In the genomic region with DNA sequence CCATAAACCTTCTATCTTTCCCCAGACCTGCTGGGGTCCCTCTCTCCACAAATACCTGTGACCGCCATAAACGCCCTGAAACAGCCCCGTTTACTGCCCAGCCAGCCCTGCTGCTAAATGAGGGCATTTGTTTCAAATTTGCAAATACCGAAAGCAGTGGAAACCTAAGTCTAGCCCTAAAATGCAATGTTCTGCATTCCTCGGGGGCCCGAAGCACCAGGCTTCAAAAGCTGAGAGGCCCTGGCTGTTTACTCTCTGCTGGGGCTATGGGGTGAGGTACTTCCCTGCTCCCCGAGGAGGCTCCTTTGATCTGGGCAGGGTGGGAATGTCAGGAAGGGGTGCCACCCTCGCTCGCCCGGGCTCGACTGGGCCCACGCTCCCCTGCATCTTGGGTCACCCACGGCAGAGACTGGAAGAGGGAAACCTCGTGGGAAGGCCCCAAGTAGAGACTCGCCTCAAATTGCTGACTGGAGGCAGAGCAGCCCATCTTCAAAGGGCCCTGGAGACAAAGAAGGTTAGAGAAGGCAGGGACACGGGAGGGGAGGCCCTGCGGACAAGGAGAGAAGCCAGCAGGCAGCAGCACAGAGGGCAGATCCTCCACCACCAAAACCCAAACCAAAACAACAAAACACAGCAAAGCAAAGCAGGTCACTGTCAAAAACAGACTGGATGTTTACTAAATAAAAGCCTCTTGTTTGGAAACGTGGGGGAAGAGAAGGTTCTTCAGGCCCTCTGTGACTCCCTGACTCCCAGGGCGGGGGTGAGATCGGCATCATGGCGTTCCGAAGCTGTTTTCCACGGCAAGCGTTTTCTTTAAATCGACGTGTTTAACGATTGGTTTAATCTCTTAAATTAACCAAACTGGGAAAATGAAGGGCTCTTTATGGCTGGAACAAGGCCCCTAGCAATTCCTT, we compare ENCODE assay signal across 9 mouse cellular contexts. TPM values are rescaled to one million over a fixed set of nuclear protein-coding genes. Genes with fewer than 3 reads are reported as not detected.
A peak's percentile ranks its signal among the peaks of the same experiment; 100 is the strongest.
DNase-seq lines count a peak whose midpoint lies in the region; ATAC-seq and TF ChIP-seq lines count a peak whose summit lies in the region.
"Had no signal": no experiment of that assay in that cellular context is flagged by ENCODE, and none has a peak within 500 bp of the region (broad histone marks: within the 10 kb centered on the region; RNA-seq: fewer than 3 reads in every experiment).

No protein-coding gene starts in this region.

- ATAC-seq in lung, embryonic 16.5 days (ENCODE audit: low read depth), result peak; percentile 47
- ATAC-seq in forebrain, embryonic 15.5 days (replicated peaks), result peak; percentile 38; the same call in 1 of the 2 replicates
- no peak for ATAC-seq in liver, embryonic 14.5 days (ENCODE audit: insufficient read depth)
- peak; percentile 62; the same call in 1 of the 2 replicates for ATAC-seq in stomach, postnatal 0 days (ENCODE audit: low FRiP score, low TSS enrichment)

- peak overlapping the region; percentile 9 for H3K4me3 ChIP-seq in lung, embryonic 16.5 days (ENCODE audit: low read length)
- H3K4me3 ChIP-seq in forebrain, embryonic 15.5 days, result no peak overlapping the region
- no peak overlapping the region for H3K4me3 ChIP-seq in liver, embryonic 14.5 days (ENCODE audit: insufficient read depth in 1 of 2, low read depth in 2 of 2, low read length in 2 of 2)
- 0 out of 2 replicates have a peak overlapping the region, but pooled peaks have one; percentile 1 for H3K4me3 ChIP-seq in stomach, postnatal 0 days (ENCODE audit: low read depth, low read length)
- H3K4me3 ChIP-seq: erythroblast, embryonic 14.5 days had no signal

- TF ChIP-seq CTCF in liver, embryonic 14.5 days (IDR thresholded peaks at IDR 0.05; ENCODE audit: low read depth), result no peak
- TF ChIP-seq CTCF in stomach, postnatal 0 days (IDR thresholded peaks at IDR 0.05; ENCODE audit: low read depth), result no peak

- intact Hi-C loops in left cerebral cortex, postnatal 4 days (cut with DNase I), result no loop called here

- H3K36me3 ChIP-seq in lung, embryonic 16.5 days (ENCODE audit: control insufficient read depth, insufficient read depth, low read length), result no peaks in the 10 kb centered on the region
- no peaks in the 10 kb centered on the region for H3K36me3 ChIP-seq in forebrain, embryonic 15.5 days
- H3K36me3 ChIP-seq in liver, embryonic 14.5 days (replicated peaks; ENCODE audit: control insufficient read depth, insufficient read depth, low read depth), result no peaks in the 10 kb centered on the region
- H3K36me3 ChIP-seq in stomach, postnatal 0 days (ENCODE audit: control insufficient read depth, insufficient read depth, low read length), result no peaks in the 10 kb centered on the region

- 16% methylated on average over 27 of the region's 27 CpGs for WGBS in lung, embryonic 16.5 days
- WGBS in forebrain, embryonic 15.5 days, result 8% methylated on average over 27 of the region's 27 CpGs
- WGBS in liver, embryonic 14.5 days (ENCODE audit: insufficient replicate concordance), result 39% methylated on average over 27 of the region's 27 CpGs
- 17% methylated on average over 27 of the region's 27 CpGs for WGBS in stomach, postnatal 0 days

- no peaks in the 10 kb centered on the region for H3K9me3 ChIP-seq in lung, embryonic 16.5 days (ENCODE audit: control insufficient read depth, low read length)
- no peaks in the 10 kb centered on the region for H3K9me3 ChIP-seq in forebrain, embryonic 15.5 days
- H3K9me3 ChIP-seq in liver, embryonic 14.5 days (ENCODE audit: control insufficient read depth, low read length), result no peaks in the 10 kb centered on the region
- no peaks in the 10 kb centered on the region for H3K9me3 ChIP-seq in stomach, postnatal 0 days (ENCODE audit: control insufficient read depth, low read length)

- H3K27me3 ChIP-seq in lung, embryonic 16.5 days (ENCODE audit: control insufficient read depth, insufficient read depth, low read depth, low read length), result no peaks in the 10 kb centered on the region
- no peaks in the 10 kb centered on the region for H3K27me3 ChIP-seq in forebrain, embryonic 15.5 days
- no peaks in the 10 kb centered on the region for H3K27me3 ChIP-seq in liver, embryonic 14.5 days (ENCODE audit: control insufficient read depth, insufficient read depth, low read length)
- no peaks in the 10 kb centered on the region for H3K27me3 ChIP-seq in stomach, postnatal 0 days (ENCODE audit: control insufficient read depth, insufficient read depth, low read length)

- no peak for DNase-seq in lung, postnatal 25 days (ENCODE audit: low spot score)
- DNase-seq in liver, embryonic 14.5 days (ENCODE audit: low read depth in 3 of 3, low spot score in 3 of 3), result no peak
- peak; percentile 59 for DNase-seq in stomach, postnatal 0 days (ENCODE audit: low spot score)
- DNase-seq in cerebellum, adult 9-11 months, result no peak
- no peak for DNase-seq in right cerebral cortex, postnatal 36 days (ENCODE audit: low spot score in 2 of 2)
- DNase-seq in left cerebral cortex, postnatal 4 days, result no peak

- H3K27ac ChIP-seq in lung, embryonic 16.5 days (ENCODE audit: low read length), result peak overlapping the region; percentile 94
- peak overlapping the region; percentile 76 for H3K27ac ChIP-seq in forebrain, embryonic 15.5 days (replicated peaks)
- no peak overlapping the region for H3K27ac ChIP-seq in liver, embryonic 14.5 days
- H3K27ac ChIP-seq in stomach, postnatal 0 days (replicated peaks), result peak overlapping the region; percentile 93

- H3K4me1 ChIP-seq in lung, embryonic 16.5 days (replicated peaks; ENCODE audit: control insufficient read depth, insufficient read depth, low read length), result peaks cover 78% of the 10 kb centered on the region
- peaks cover 61% of the 10 kb centered on the region for H3K4me1 ChIP-seq in forebrain, embryonic 15.5 days
- H3K4me1 ChIP-seq in liver, embryonic 14.5 days (replicated peaks; ENCODE audit: control insufficient read depth in 2 of 2, insufficient read depth in 2 of 2, low read length in 1 of 2), result peaks cover 4 to 28% of the 10 kb centered on the region in 2 experiments; a peak in 3 of 4 replicates
- H3K4me1 ChIP-seq in stomach, postnatal 0 days (replicated peaks; ENCODE audit: control insufficient read depth, insufficient read depth), result peaks cover 26% of the 10 kb centered on the region

- H3K9ac ChIP-seq in lung, embryonic 16.5 days (ENCODE audit: low read length), result peak overlapping the region; percentile 64
- H3K9ac ChIP-seq in forebrain, embryonic 15.5 days (replicated peaks), result peak overlapping the region; percentile 28
- no peak overlapping the region for H3K9ac ChIP-seq in liver, embryonic 14.5 days (replicated peaks)
- H3K9ac ChIP-seq in stomach, postnatal 0 days (ENCODE audit: low read length), result peak overlapping the region; percentile 63

- no peak for TF ChIP-seq EP300 in liver, embryonic 14.5 days (IDR thresholded peaks at IDR 0.05; ENCODE audit: low read depth)
- no peak for TF ChIP-seq EP300 in stomach, postnatal 0 days (optimal IDR thresholded peaks at IDR 0.05)

- peak overlapping the region; percentile 37 for H3K4me2 ChIP-seq in lung, embryonic 16.5 days (ENCODE audit: low read depth, low read length)
- H3K4me2 ChIP-seq in forebrain, embryonic 15.5 days (replicated peaks), result peak overlapping the region; percentile 24
- peak overlapping the region; percentile 4; the same call in 1 of the 2 replicates for H3K4me2 ChIP-seq in liver, embryonic 14.5 days (ENCODE audit: low read depth)
- H3K4me2 ChIP-seq in stomach, postnatal 0 days (replicated peaks; ENCODE audit: low read depth), result peak overlapping the region; percentile 30

RNA-seq across cellular contexts. Expression of a gene that starts 10.3 kb away (rescaled TPM):
- 141 and 143 TPM in 2 replicates for polyA plus RNA-seq in lung, embryonic 16.5 days (2015; fragmentation: Nextera tagmentation; extraction: Ambion mirVana)
- 32.1 and 33.0 TPM in 2 replicates for polyA plus RNA-seq in forebrain, embryonic 15.5 days (2015; fragmentation: Nextera tagmentation; extraction: Ambion mirVana)
- 3.6 and 3.7 TPM in 2 replicates for polyA plus RNA-seq in liver, embryonic 14.5 days (2012; rRNA removed)
- 3.0 and 3.4 TPM in 2 replicates for polyA plus RNA-seq in liver, embryonic 14.5 days (2014; fragmentation: Nextera tagmentation; extraction: Ambion mirVana)
- polyA plus RNA-seq in stomach, postnatal 0 days (2015; fragmentation: Nextera tagmentation; extraction: Ambion mirVana), result 29.4 and 32.1 TPM in 2 replicates
- 10 to 100 TPM; 29.8 to 30.6 TPM for total RNA-seq in left cerebral cortex, postnatal 4 days (2021)

RNA-seq across cellular contexts. Expression of a gene that starts 26.8 kb away (rescaled TPM):
- 27.6 and 30.8 TPM in 2 replicates for polyA plus RNA-seq in lung, embryonic 16.5 days (2015; fragmentation: Nextera tagmentation; extraction: Ambion mirVana)
- 41.4 and 45.1 TPM in 2 replicates for polyA plus RNA-seq in forebrain, embryonic 15.5 days (2015; fragmentation: Nextera tagmentation; extraction: Ambion mirVana)
- 3.4 and 3.5 TPM in 2 replicates for polyA plus RNA-seq in liver, embryonic 14.5 days (2012; rRNA removed)
- polyA plus RNA-seq in liver, embryonic 14.5 days (2014; fragmentation: Nextera tagmentation; extraction: Ambion mirVana), result 5.2 and 5.5 TPM in 2 replicates
- 34.5 and 34.8 TPM in 2 replicates for polyA plus RNA-seq in stomach, postnatal 0 days (2015; fragmentation: Nextera tagmentation; extraction: Ambion mirVana)
- 10 to 100 TPM; 18.9 to 20.4 TPM for total RNA-seq in left cerebral cortex, postnatal 4 days (2021)

RNA-seq across cellular contexts. Expression of a gene that starts 27.0 kb away (rescaled TPM):
- 93.0 and 97.4 TPM in 2 replicates for polyA plus RNA-seq in lung, embryonic 16.5 days (2015; fragmentation: Nextera tagmentation; extraction: Ambion mirVana)
- 73.7 and 81.9 TPM in 2 replicates for polyA plus RNA-seq in forebrain, embryonic 15.5 days (2015; fragmentation: Nextera tagmentation; extraction: Ambion mirVana)
- polyA plus RNA-seq in liver, embryonic 14.5 days (2012; rRNA removed), result 36.1 and 46.6 TPM in 2 replicates
- polyA plus RNA-seq in liver, embryonic 14.5 days (2014; fragmentation: Nextera tagmentation; extraction: Ambion mirVana), result 84.6 and 91.0 TPM in 2 replicates
- 96.4 and 98.8 TPM in 2 replicates for polyA plus RNA-seq in stomach, postnatal 0 days (2015; fragmentation: Nextera tagmentation; extraction: Ambion mirVana)
- total RNA-seq in left cerebral cortex, postnatal 4 days (2021), result 10 to 100 TPM; 34.3 to 43.6 TPM

RNA-seq across cellular contexts. Expression of a gene that starts 31.1 kb away (rescaled TPM):
- polyA plus RNA-seq in lung, embryonic 16.5 days (2015; fragmentation: Nextera tagmentation; extraction: Ambion mirVana), result 49.1 and 50.8 TPM in 2 replicates
- 35.9 and 36.5 TPM in 2 replicates for polyA plus RNA-seq in forebrain, embryonic 15.5 days (2015; fragmentation: Nextera tagmentation; extraction: Ambion mirVana)
- polyA plus RNA-seq in liver, embryonic 14.5 days (2012; rRNA removed), result 11.3 and 14.9 TPM in 2 replicates
- 7.1 and 8.3 TPM in 2 replicates for polyA plus RNA-seq in liver, embryonic 14.5 days (2014; fragmentation: Nextera tagmentation; extraction: Ambion mirVana)
- 12.9 and 14.0 TPM in 2 replicates for polyA plus RNA-seq in stomach, postnatal 0 days (2015; fragmentation: Nextera tagmentation; extraction: Ambion mirVana)
- 10 to 100 TPM; 64.7 to 71.0 TPM for total RNA-seq in left cerebral cortex, postnatal 4 days (2021)

RNA-seq across cellular contexts. Expression of a gene that starts 55.1 kb away (rescaled TPM):
- polyA plus RNA-seq in lung, embryonic 16.5 days (2015; fragmentation: Nextera tagmentation; extraction: Ambion mirVana), result 51.4 and 51.6 TPM in 2 replicates
- polyA plus RNA-seq in forebrain, embryonic 15.5 days (2015; fragmentation: Nextera tagmentation; extraction: Ambion mirVana), result 49.5 and 49.9 TPM in 2 replicates
- 16.4 and 20.3 TPM in 2 replicates for polyA plus RNA-seq in liver, embryonic 14.5 days (2012; rRNA removed)
- 11.4 and 14.0 TPM in 2 replicates for polyA plus RNA-seq in liver, embryonic 14.5 days (2014; fragmentation: Nextera tagmentation; extraction: Ambion mirVana)
- 37.2 and 38.1 TPM in 2 replicates for polyA plus RNA-seq in stomach, postnatal 0 days (2015; fragmentation: Nextera tagmentation; extraction: Ambion mirVana)
- 10 to 100 TPM; 19.0 to 22.7 TPM for total RNA-seq in left cerebral cortex, postnatal 4 days (2021)

Comparison
In these comparisons a context has a peak if more than half of its experiments do, and no peak if none do; other contexts are left out.
1. H3K4me3 ChIP-seq: peak in lung, embryonic 16.5 days (single experiment) and stomach, postnatal 0 days (single experiment); none in forebrain, embryonic 15.5 days (single experiment) and liver, embryonic 14.5 days (0 of 2).
2. Peak in every context shown above with its lines, with median percentiles within 50 percentile points of each other: H3K4me2 ChIP-seq.